Mouse (Mus musculus) CD4-positive, CD25-positive, alpha-beta regulatory T cell, adult 4 months (primary cell): ENCODE results near the gene Amz1. TPM values are rescaled to one million over a fixed set of nuclear protein-coding genes. Genes with fewer than 3 reads are reported as not detected.

Experiments
- ATAC-seq: one replicate; pipeline ENCODE4 v1.8.0; 2017
- polyA plus RNA-seq, 2 experiments: library from polyadenylated mRNA; unstranded; fragments of 100-300 nt; shearing (Covaris generic); gene quantifications; one replicate each; pipeline ENCODE4 v1.2.1; 2017

The Amz1 gene
- polyA plus RNA-seq, 2 experiments from 2014 or later, result 0.33 to 0.50 TPM

DNA sequence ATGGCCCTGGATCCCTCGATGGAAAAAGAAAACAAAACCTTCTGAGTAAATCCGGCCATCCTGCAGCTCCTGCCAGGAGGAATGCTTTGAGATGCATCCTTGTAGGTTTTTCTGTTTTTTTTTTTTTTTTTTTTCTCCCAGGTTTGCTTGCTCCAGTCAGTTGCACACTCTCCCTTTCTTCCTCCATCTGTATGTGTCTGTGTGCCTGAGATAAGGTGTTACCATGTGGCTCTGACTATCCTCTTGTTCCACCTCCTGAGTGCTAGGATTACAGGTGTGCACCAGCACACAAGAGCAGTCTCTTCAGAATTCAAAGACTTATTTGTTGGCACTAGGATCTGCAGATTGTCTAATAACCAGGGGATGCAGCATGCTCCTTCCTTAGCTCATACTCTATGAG is 83.0 kb downstream of the Amz1 start:
- ATAC-seq, result no peak

Other genes with a start within 250 kb of the Amz1 start
- gene Chst12, start 218.6 kb upstream of the Amz1 start, polyA plus RNA-seq, result 10 to 100 TPM; 31.8 to 44.3 TPM
- gene Grifin, start 159.1 kb upstream of the Amz1 start, polyA plus RNA-seq, result 1 to 10 TPM; 1.5 to 3.8 TPM
- gene Lfng, start 116.8 kb upstream of the Amz1 start, polyA plus RNA-seq, result 10 to 100 TPM; 24.2 to 26.2 TPM
- gene Ttyh3, start 75.1 kb upstream of the Amz1 start, polyA plus RNA-seq, result 1 to 10 TPM; 4.9 to 6.7 TPM
- 10 to 100 TPM; 22.2 to 34.3 TPM for gene Iqce, start 21.7 kb upstream of the Amz1 start, polyA plus RNA-seq
- gene Brat1, start 19.1 kb upstream of the Amz1 start, polyA plus RNA-seq, result 10 to 100 TPM; 15.4 to 33.1 TPM
- 1 to 10 TPM; 4.3 to 6.0 TPM for gene Gna12, start 106.3 kb downstream of the Amz1 start, polyA plus RNA-seq